Comparison of ENCODE assay signal across 23 mouse cellular contexts in the genomic region with DNA sequence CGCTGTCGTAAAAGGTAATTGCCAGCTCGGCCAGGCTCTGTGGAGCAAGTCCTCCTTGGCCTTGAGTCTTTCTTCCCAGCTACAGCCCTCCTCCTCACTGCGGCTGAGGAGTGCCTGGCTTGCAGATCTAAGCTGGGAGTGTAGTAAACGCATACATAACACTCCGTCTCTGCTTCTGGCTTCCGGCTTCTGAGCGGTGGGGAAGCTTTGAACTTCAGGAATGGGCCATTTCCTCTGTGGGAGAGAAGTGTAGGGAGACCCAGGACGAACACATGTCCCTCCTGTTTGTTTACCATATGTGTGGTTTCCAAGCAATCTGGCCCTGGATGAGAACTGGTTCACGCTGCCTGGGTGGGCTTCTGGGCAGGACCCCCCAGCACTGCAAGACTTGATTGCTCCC.
DNase-seq lines count a peak whose midpoint lies in the region; ATAC-seq and TF ChIP-seq lines count a peak whose summit lies in the region.
"Had no signal": no experiment of that assay in that cellular context is flagged by ENCODE, and none has a peak within 500 bp of the region (broad histone marks: within the 10 kb centered on the region; RNA-seq: fewer than 3 reads in every experiment).

No protein-coding gene starts in this region.

- no peaks in the 10 kb centered on the region for H3K36me3 ChIP-seq in E14TG2a.4 (ENCODE audit: insufficient read depth, low read length)
- H3K36me3 ChIP-seq in limb, embryonic 11.5 days (ENCODE audit: control insufficient read depth, insufficient read depth, low read length): no peaks in the 10 kb centered on the region
- no peaks in the 10 kb centered on the region for H3K36me3 ChIP-seq in hindbrain, embryonic 12.5 days
- H3K36me3 ChIP-seq: G1E; hindbrain, embryonic 15.5 days; liver, embryonic 12.5 days had no signal

- H3K27me3 ChIP-seq in E14TG2a.4 (ENCODE audit: insufficient read depth, low read length): no peaks in the 10 kb centered on the region
- H3K27me3 ChIP-seq in limb, embryonic 11.5 days (ENCODE audit: control insufficient read depth, insufficient read depth, low read length): no peaks in the 10 kb centered on the region
- H3K27me3 ChIP-seq in hindbrain, embryonic 12.5 days: no peaks in the 10 kb centered on the region
- H3K27me3 ChIP-seq: forebrain, embryonic 13.5 days; hindbrain, embryonic 15.5 days; liver, embryonic 12.5 days; Patski had no signal

- TF ChIP-seq CTCF in E14TG2a.4 (conservative IDR thresholded peaks at IDR 0.05; ENCODE audit: low read length): no peak

- peaks cover 49% of the 10 kb centered on the region for H3K4me1 ChIP-seq in E14TG2a.4 (replicated peaks; ENCODE audit: low read depth, low read length)
- H3K4me1 ChIP-seq in limb, embryonic 11.5 days (ENCODE audit: control insufficient read depth, insufficient read depth, low read length): peaks cover 13% of the 10 kb centered on the region
- H3K4me1 ChIP-seq in hindbrain, embryonic 12.5 days: no peaks in the 10 kb centered on the region
- H3K4me1 ChIP-seq: forebrain, embryonic 13.5 days; hindbrain, embryonic 15.5 days had no signal

- WGBS in limb, embryonic 11.5 days: 19% methylated on average over 10 of the region's 10 CpGs
- 82% methylated on average over 10 of the region's 10 CpGs for WGBS in hindbrain, embryonic 12.5 days

- DNase-seq in embryo, embryonic 11 days: peak; percentile 20
- no peak for DNase-seq in embryo, embryonic 10.5 days (ENCODE audit: low spot score)
- peak; percentile 92 for DNase-seq in ZHBTc4 (ENCODE audit: low read depth, low spot score)
- peak; percentile 69 for DNase-seq in limb, embryonic 11.5 days (ENCODE audit: low spot score)
- no peak for DNase-seq in urinary bladder, adult 18-20 months (ENCODE audit: low spot score in 2 of 2)
- DNase-seq in frontal cortex, postnatal 14 days (ENCODE audit: low spot score in 2 of 2): no peak
- DNase-seq: adrenal gland, postnatal 14 days; cerebellum, adult 9-11 months; gastrocnemius, postnatal 14 days; heart, adult 2 months; kidney, adult 18-20 months; lung, adult 18-20 months; thymus, postnatal 25 days had no signal

- no peak overlapping the region for H3K4me2 ChIP-seq in limb, embryonic 11.5 days (ENCODE audit: low read depth, severe bottlenecking)
- no peak overlapping the region for H3K4me2 ChIP-seq in hindbrain, embryonic 12.5 days (replicated peaks)
- H3K4me2 ChIP-seq: forebrain, embryonic 13.5 days; hindbrain, embryonic 15.5 days; liver, embryonic 12.5 days; midbrain, embryonic 11.5 days had no signal

- H3K4me3 ChIP-seq in E14TG2a.4 (replicated peaks; ENCODE audit: low read length): 0 out of 2 replicates have a peak overlapping the region, but pooled peaks have one; percentile 29
- H3K4me3 ChIP-seq in limb, embryonic 11.5 days (ENCODE audit: low read depth, low read length): no peak overlapping the region
- no peak overlapping the region for H3K4me3 ChIP-seq in hindbrain, embryonic 12.5 days
- H3K4me3 ChIP-seq: forebrain, embryonic 13.5 days; heart, adult 2 months; hindbrain, embryonic 15.5 days; left cerebral cortex, adult 2 months; liver, embryonic 12.5 days had no signal

- ATAC-seq in limb, embryonic 11.5 days (ENCODE audit: insufficient number of reproducible peaks, low FRiP score, low TSS enrichment, low read depth): peak; percentile 42; the same call in 1 of the 2 replicates
- ATAC-seq in hindbrain, embryonic 12.5 days (ENCODE audit: low FRiP score): no peak
- ATAC-seq: forebrain, embryonic 13.5 days; liver, embryonic 12.5 days; Patski had no signal

- H3K27ac ChIP-seq in limb, embryonic 11.5 days (replicated peaks; ENCODE audit: low read depth, low read length): no peak overlapping the region
- H3K27ac ChIP-seq in hindbrain, embryonic 12.5 days: no peak overlapping the region
- H3K27ac ChIP-seq: forebrain, embryonic 13.5 days; heart, adult 2 months; hindbrain, embryonic 15.5 days; kidney, postnatal 0 days; left cerebral cortex, adult 2 months; liver, embryonic 12.5 days had no signal

- peaks cover 2% of the 10 kb centered on the region; the same call in 1 of the 2 replicates for H3K9me3 ChIP-seq in E14TG2a.4 (ENCODE audit: low read length)
- H3K9me3 ChIP-seq in limb, embryonic 11.5 days (ENCODE audit: control insufficient read depth, low read length): no peaks in the 10 kb centered on the region
- H3K9me3 ChIP-seq in hindbrain, embryonic 12.5 days (replicated peaks): no peaks in the 10 kb centered on the region
- H3K9me3 ChIP-seq: forebrain, embryonic 13.5 days; G1E; hindbrain, embryonic 15.5 days; liver, embryonic 12.5 days had no signal

- no peak overlapping the region for H3K9ac ChIP-seq in limb, embryonic 11.5 days (ENCODE audit: low read length)
- no peak overlapping the region for H3K9ac ChIP-seq in hindbrain, embryonic 12.5 days
- H3K9ac ChIP-seq: forebrain, embryonic 13.5 days; hindbrain, embryonic 15.5 days; liver, embryonic 12.5 days had no signal

Comparison
In these comparisons a context has a peak if more than half of its experiments do, and no peak if none do; other contexts are left out.
1. DNase-seq: peak in embryo, embryonic 11 days (single experiment), ZHBTc4 (single experiment) and limb, embryonic 11.5 days (single experiment); none in embryo, embryonic 10.5 days (single experiment), urinary bladder, adult 18-20 months (0 of 2) and frontal cortex, postnatal 14 days (0 of 2).